Mouse (Mus musculus) left cerebral cortex, adult 8-10 months (tissue): ENCODE measurements at regions not wholly inside any gene's neighbourhood (a gene's known extent, or its start where the extent isn't known, plus 50 kb on each side); places are given as distances from the start of the nearest gene placed in this dataset.
A peak's percentile ranks its signal among the peaks of the same experiment; 100 is the strongest.

Experiments
- DNase-seq, 2 experiments: peaks; one replicate each; pipeline ENCODE4 v3.0.0; 2022; ENCODE audit warnings: low spot score in 2 of 2

DNA sequence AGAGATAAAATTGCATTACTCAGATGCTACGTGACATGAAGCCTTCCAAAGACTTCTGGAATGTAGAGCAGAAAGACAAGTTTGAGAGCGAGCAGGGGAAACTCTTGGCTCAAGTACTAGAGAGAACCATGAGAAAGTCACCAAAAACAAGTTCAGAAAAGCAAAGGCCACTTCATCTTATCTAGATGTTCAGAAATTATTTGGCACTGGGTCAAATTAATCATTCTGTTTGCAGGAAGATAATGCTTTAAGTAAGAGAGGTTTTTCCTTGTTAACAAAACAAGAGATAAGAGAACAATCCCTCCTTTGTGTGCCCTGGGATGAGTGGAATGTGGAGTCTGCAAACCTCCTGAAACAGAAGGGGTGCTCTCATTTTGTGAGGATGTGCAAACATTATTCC, 565.6 kb upstream of the C030005K15Rik start:
- no peak for DNase-seq

DNA sequence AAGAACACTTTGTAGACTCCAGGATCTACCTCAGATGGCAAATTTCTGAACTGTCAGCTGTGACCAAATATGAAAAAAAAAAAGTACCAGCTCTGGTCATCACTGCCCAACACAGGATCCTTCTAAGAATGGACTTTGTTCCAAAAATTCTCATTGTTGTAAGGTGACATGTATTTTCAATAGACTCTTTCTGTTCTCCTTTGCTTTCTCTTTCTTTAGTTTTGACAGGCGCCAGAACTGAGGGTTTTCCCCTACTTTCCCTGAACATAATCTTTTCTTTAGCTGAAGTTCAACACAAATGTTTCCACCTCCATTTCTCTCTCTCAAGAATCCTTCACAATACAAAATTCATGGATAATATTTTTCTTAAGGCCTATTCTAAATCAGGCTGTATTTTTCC, 579.1 kb upstream of the C030005K15Rik start:
- no peak for DNase-seq

DNA sequence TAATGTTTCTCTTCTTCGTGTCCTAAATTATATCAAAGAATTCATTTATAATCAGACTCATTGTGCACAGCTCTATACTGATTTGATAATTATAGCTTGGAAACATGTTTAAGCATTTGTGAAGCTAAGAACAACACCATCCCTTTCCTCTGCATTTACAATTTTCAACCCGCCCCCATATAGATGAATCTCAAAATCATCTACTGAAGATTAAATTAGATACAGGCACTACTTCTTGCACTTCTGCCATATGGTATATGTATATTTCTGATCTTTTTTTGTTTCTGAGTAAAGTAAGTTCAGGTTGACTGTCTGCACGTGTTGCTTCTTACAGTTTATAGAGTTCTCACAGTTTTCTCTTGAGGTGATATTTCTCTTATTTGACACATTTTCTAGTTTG, 583.1 kb upstream of the C030005K15Rik start:
- DNase-seq, result no peak

DNA sequence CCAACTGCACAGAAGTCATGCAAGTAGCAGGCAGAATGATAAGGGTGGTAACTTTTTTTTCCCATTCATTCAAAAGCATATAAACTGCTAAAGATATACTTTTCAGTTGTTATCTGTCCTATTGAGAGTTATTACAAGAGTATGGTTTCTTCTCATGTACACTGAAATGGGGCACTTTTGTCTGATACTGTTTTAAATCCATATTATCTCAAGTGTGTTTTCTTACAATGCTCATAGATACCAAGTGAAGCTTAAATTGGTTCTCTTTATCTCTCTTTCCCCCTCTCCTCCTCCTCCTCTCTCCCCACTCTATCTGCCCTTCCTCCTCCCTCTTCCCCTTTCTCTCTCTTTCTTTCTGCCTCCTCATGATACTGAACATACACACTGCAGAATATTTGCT, 584.8 kb upstream of the C030005K15Rik start:
- no peak for DNase-seq

DNA sequence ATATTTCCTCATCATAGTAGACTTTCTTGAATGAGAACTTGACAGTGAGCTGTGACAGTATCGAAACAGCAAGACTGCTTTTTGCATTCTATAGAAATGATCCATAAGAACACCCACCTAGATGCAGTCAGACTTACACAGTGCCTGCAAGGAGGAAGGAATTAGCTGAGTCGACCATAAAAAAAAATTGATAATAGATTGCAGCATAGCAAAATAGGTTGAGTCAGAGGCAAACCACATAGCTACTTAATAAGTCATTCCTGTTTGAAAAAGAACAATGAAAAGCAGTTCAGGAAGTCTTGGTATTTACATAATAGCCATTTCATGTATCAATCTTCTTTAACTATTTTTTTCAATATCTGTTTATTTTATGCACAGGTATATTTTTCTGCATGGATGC, 591.9 kb upstream of the C030005K15Rik start:
- DNase-seq, result no peak

DNA sequence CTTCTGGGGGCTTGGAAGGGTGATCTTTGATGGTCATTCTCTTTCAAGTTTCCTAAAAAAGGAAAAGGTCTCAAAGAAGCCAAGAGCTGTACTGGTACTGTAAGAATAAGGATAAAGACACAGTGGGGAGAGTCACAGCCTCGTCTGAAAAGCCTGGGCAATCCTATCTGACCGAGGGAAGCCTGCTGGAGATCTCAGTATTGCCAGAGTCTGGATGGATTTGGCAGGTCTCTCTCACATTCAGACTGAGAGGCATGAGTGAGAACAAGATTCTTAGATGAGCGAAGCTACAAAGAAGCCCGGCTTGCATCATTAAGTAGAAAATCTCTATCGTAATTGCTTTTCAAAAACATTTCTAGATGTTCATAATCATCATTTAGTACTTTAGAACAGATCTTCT, 590.4 kb upstream of the Atp2b1 start:
- DNase-seq, result no peak

DNA sequence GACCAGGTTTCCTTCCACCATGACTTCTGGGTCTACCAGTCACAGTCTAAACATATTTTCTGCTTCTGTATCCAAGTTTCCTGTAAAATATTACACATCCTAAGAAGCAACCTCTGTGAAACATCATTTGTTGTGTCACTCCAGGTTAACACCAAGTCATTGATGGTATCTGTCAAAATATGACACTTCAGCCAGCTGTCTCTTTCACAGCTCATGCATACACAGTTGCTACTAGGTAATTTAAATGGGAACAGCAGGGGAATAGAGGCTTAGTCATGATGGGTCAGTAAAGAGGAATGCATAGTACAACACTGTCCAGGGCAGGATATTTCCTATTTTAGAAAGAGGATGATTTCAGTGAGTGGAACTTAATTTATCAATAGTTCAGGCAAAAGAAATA, 589.6 kb upstream of the Atp2b1 start:
- no peak for DNase-seq

DNA sequence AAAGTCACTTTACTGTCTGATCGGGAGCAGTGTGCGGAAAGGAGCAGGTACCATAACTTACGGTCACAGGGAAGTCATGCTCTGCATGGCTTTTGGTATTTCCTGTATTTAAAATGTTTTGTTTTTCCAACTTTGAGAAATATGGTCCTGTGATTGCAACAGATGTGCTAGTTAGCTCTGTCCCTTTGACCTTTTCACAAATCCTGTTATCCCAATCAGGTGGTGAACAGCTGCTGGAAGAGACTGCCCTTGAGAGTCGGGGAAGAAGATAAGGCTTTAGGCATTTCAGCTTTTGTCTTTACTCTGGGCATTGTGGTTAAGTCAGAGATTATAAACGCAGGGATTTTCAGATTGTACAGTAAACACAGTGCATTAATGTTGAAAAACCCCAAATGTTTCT, 588.5 kb upstream of the Atp2b1 start:
- no peak for DNase-seq

DNA sequence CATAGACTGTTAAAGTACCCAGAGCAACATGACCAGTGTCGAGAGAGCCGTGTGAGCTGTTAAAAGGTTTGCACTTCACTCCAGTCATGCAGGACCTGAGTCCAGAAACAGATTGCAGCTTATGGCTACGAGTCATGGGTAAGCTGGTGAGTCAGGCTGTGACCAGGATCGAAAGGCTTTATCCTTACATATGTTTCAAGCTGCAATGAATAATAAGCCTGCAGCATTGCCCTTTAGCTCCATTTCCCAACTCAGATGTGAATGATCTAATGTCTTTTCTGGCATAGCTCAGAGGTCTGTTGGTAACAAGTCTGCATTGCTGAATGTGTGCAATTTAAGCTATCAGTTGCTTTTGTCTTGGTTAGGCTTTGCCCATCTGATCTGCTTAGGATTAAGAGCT, 581.5 kb upstream of the Atp2b1 start:
- DNase-seq, result no peak

DNA sequence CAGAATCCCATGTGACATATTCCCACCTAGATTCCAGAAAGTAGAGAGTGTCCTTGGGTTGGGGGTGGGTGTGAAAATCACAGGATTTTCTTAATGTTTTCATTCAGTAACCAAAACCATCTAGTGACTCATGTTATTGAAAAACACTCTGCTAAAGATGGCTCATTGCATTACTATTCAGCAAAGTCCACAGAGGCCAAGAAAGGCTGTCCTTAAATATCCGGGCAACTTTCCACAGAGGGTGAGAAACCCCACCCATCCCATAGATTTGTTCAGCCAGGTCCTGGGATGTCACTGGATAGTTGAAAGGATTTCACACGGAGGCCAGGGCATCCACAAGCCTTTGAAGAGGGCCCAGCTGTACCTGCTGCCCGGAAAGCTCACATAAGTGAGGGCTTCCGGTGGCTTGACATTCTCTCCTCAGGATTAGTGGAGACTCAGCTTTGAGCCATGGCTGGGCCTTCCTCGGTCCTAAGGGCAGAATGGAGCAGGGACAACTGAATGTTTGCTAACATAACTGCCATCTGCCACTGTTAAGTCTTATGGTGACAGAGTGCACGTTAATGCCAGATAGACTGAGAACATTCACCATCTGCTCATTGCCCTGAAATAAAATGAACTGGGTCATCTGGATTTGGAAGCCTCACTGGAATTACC, 580.7 kb upstream of the Atp2b1 start:
- DNase-seq, result no peak

DNA sequence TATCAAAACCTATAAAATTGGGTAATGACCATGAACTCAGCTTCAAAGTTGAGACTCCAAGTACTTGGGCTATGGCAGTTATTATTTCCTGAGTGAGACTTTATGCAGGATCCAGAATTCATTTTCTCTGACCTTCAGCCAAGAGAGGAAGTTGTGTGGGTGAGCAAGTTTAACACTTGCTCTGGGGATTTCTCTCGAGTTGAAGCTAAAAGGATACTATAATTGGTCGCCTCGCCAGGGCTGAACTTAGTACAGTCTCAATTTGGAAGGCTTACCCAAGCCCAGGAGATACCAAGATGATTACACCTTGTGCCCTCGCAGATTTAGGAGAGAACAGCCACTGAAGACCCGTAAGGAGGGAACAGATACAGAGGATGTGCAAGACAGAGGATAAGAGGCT, 570.4 kb upstream of the Atp2b1 start:
- peak; percentile 4 to 28 for DNase-seq

DNA sequence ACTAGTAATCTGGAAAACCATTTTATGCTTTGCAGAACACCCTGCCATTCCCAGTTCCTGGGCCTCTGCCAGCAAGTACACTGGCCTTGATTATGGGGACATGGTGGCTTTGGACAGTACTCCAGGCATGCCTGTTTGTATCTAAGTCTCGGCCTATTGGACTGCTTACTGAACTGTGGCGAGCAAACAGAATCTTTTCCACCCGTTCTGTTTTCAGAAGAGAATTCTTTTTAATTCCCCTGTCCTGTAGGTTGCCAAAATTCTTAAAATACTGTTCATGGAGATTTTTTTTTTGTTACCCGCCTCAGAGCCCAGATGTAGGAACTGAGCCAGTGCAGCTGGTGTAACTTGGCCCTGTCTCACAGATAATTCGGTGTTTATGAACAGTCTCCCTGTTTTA, 564.7 kb upstream of the Atp2b1 start:
- peak; percentile 5 to 10 for DNase-seq

DNA sequence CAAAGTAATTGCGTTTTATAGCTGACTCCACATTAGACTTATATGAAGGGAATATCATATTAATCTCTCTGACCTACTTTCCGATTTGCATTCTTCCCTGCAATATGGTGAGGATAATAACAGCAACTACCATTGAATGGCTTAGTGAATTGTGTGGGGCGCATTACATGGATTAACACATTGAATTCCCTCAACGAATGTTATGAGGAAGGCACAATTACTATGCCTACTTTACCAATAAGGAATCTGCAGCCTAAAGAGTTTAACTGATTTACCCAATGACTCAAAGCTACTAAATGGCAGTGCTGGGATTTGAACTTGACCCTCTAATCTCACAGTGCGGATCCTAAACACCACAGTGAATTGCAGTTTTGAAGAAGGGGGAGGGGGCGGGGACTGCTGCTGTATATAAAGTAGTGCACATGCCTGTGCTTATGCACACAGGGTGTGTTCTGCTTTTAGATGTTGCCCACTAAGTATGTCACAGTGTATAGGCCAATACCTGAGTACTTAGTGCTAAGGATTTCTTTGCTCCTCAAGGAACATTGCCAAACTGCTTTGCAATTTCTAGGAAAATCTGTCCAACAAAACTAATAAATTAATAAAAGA, 563.8 kb upstream of the Atp2b1 start:
- DNase-seq, result no peak

DNA sequence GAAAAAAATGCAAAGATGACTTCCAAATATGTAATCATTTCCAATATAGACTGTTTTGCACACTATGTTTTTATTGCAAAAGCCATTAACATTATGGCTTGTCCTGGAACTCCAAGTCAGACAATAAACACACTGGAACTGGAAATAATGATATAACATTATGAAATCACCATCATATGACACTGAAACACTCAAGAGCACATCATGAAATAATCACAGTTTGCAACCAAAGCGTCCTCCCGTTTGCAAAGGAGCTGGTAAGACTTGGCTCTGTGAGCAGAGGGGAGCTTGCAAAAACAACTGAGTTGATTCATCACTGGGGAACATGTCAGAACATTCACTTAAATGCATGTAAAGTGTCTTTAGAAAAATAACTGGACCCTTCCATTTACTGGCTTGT, 562.1 kb upstream of the Atp2b1 start:
- DNase-seq, result no peak

DNA sequence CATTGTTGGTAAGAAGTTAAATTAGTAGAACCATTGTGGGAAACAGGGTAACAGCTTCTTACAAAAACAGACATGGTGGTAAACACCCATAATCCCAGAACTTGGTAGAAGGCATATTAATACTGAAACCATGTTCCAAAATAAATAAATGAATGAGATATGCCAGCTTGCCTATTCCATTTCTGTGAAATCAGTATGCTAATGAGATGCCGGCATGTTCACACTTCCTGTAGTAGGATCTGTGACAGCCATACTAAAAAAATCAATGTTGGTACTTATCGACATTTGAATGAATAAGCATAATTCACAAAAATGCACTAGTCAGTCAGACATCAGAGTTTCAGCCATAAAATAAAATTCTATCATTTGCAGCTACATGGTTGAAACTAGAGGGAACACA, 559.7 kb upstream of the Atp2b1 start:
- DNase-seq, result no peak

DNA sequence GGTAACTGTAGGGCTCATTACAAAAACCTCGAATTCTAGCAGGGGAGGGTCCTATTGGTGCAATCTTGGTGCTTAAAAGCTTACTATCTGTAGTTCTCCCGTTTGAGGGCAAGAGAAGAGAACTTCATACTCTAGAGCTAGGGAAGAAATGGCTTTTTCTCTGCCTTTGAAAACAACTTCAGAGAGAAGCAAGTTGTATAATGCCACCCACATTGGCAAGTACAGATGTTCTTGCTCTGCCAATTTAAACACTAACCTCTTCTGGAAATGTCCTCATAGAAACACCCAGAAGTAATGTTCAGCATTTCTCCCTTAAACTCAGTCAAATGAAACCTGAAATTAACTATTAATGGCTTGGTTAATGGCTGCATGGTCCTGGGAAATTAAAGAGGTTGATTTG, 549.6 kb upstream of the Atp2b1 start:
- no peak for DNase-seq

DNA sequence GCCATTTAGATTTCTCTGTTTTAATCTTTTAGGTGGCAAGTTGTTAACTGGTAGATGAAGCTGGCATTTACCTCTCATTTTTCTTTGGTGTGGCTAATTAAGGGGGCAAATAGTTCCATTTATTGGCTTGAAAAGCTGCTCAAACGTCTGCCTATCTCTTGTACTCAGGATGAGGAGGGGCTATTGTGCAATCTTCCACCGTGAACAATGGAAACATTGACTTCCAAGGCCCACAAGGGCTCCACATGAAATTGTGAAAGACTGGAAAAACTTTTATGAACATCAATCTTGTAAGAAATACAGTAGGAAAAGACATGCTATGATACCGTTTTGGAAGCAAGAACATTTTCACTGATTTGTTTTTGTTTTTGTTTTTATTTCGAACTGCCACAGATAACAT, 541.6 kb upstream of the Atp2b1 start:
- no peak for DNase-seq

DNA sequence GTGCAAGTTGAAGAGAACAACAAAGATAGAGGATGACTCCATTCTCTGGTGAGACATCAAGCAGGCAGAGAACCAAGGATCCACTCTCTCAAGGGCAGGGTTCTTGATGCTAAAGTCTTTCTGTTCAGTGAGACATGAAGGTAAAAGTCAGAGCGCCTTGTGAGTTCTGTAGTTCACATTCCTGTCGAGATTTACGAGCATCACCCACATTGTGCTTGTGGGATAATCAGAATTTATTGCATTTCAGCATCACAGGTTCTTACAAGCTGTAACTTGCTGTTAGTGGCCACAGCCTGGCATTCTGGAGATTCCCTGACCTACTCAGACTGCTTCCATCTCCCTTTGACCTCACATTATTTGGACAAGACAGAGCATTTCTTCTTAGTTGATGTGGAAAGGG, 540.9 kb upstream of the Atp2b1 start:
- no peak for DNase-seq

DNA sequence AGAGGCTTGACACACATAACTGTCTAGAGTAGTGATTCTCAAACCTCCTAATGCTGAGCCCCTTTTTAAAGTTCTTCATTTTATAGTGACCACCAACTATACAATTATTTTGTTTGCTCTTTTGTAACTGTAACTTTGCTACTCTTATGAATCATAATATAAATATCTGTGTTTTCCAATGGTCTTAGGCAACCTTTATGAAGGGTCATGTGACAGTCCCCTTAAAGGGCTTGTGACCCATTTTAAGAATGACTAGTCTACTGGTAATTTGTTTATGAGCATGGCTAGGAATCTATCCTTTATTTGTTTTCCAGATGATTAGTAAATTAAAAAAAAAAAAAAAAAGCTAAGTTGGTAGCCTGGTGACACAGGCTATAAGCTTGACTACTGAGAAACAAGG, 539.5 kb upstream of the Atp2b1 start:
- DNase-seq, result no peak

DNA sequence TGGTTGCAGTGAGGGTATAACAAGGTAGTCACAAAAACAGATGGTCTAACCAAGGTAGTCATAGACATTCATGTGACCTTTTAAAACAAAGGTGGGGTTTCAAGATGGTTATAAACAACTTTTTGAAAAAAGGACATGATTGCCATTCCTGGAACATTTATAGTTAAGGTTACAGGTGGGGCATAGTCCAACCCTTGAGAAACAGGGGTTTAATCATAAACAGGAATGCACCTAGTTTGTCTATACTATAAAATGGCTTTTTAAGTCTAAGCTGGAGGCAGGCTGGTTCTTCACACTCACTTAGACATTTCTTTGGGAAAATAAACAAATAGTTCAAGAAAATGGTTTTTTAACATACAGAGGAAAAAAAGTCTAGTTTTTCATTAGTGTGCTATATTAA, 525.7 kb upstream of the Atp2b1 start:
- DNase-seq, result no peak

DNA sequence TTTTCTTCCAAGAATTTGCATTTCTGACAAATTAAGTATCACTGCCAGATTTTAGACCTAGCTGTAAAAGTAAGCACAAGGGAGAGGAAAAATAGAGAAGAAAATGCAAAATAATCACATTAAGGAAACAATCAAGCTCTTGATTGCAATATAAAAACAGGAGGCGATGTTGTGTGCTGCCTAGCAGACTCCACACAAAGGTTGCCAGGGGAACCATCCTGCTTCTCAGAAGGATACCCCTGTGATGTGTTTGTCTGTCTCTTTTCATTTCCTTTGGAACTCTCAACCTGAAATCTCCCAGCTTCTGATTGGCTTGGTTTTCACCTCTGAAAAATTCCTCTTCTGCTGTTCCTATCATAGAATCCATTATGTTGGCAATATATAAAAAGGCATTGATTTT, 514.3 kb upstream of the Atp2b1 start:
- no peak for DNase-seq

DNA sequence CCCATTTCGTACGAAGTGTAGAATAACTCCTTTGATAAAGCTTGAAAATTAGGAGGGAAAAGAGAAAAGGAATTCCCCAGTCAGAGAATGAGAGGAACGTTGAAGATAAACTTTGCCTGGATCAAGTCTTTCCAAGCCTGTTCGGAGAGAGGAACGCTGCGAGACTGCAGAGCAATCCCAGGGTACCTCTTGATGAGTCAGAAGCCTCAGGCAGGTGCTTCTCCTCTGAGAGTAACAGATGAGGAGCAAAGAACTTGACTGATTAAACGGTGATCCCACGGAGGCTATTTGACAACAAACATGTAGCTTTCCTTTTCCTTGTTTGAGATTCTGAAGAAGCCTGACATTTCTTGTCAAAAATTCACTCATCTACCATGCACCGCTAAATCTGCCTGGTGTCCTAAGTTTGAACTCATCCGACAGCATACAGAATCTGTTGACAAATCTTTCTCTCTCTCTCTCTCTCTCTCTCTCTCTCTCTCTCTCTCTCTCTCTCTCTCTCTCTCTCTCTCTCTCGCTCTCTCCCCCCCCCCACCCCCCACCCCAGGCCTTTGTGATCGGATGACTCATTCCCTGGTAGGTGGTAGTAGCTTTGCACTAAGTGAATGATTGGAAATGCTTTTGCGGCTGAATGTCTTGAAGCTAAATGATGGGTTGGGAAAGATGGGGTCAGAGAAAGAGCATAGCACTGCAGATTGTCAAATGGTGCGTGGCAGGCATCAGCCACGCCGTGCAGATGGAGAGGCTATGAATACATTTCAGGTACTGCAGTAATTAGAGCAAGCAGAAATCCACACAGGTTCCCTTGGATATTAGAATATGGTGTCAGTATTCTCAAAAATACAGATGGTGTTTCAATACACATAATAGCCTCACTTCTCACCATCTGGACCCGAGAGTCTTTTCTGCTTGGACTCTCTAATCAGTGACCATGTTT, 496.1 kb upstream of the Atp2b1 start:
- peak in 1 of 2 experiments; percentile 23 for DNase-seq

DNA sequence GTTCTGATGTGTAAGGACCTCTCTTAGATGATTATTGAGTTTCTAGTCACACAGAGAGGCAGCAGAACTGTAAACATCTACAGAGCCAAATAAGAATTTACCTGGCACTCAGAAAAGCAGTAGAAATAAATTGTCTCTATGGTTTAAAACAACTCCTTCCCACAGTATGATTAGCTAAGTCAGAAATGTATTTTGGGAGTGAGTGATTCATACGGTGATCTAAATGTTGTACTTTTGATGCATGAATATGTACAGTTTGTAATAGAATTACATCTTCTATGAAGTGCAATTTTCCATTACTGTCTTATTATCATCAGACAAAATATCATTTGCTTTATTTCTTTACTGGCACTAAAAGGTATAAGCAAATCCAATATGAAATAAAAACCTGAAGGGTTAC, 489.8 kb upstream of the Atp2b1 start:
- DNase-seq, result no peak
